Comparison of ENCODE assay signal across 8 mouse cellular contexts in the genomic region with DNA sequence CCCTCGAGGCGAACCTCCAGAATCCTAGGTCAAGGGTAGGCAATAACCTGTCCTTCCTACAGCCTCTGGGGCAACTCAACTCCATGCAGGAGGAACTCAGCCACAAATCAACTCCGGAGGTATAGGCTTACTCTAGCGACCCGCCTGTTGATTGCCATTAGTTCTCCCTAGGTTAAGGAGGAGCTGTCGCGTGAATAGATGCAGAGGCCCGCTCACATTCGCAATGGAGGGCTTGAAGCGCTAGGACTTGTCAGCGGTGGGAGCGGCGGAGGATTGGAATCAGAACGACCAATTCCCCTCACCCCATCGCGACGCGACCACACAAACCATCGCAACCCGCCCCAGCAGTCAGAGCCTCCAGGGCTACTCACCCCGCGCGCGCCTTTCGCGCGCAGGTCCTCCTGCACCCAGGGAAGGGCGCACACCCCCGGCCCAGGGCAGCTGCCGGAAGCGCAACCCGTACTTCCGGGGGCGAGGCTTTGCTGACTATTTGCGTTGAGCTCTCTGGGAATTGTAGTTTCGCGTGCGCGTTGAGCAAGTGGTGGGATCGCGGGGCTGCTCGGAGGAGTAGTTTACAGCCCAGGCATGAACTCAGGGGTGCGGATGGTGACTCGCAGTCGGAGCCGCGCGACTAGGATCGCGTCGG. TPM values are rescaled to one million over a fixed set of nuclear protein-coding genes. Genes with fewer than 3 reads are reported as not detected.
DNase-seq lines count a peak whose midpoint lies in the region; ATAC-seq lines count a peak whose summit lies in the region.

A gene (minus strand): TSS at position 464 of the 646 bp plus-strand sequence.
A gene (plus strand): TSS at position 514 of the 646 bp plus-strand sequence.

- H3K9me3 ChIP-seq in intestine, embryonic 14.5 days (ENCODE audit: control insufficient read depth, low read length): no peaks in the 10 kb centered on the region

- peak within 1 kb of the TSS; percentile 88 for H3K27ac ChIP-seq in intestine, embryonic 14.5 days (ENCODE audit: low read depth)

- peaks cover 15% of the 10 kb centered on the region for H3K4me1 ChIP-seq in intestine, embryonic 14.5 days (replicated peaks; ENCODE audit: control insufficient read depth, insufficient read depth, low read length)

- H3K27me3 ChIP-seq in intestine, embryonic 14.5 days (replicated peaks; ENCODE audit: control insufficient read depth, insufficient read depth, low read length): no peaks in the 10 kb centered on the region

- peak within 1 kb of the TSS; percentile 60 for H3K4me3 ChIP-seq in intestine, embryonic 14.5 days (ENCODE audit: low read depth, low read length)

- DNase-seq in adrenal gland, adult 8-10 months: peak; percentile 77
- peak; percentile 83 for DNase-seq in embryo, embryonic 11.5 days (ENCODE audit: low read depth, low spot score)
- DNase-seq in gastrocnemius, postnatal 36 days: peak; percentile 73 to 77
- DNase-seq in intestine, embryonic 14.5 days (ENCODE audit: low spot score): peak; percentile 91
- DNase-seq in left cerebral cortex, postnatal 14 days (ENCODE audit: low spot score in 2 of 2): peak; percentile 75 to 83
- DNase-seq in right cerebral cortex, postnatal 25 days: peak; percentile 87
- DNase-seq in urinary bladder, postnatal 36 days (ENCODE audit: low spot score in 2 of 2): peak; percentile 78 to 80

- WGBS in intestine, embryonic 14.5 days: 2% methylated on average over 51 of the region's 51 CpGs

- H3K36me3 ChIP-seq in intestine, embryonic 14.5 days (ENCODE audit: control insufficient read depth, insufficient read depth, low read length): peaks cover 34% of the 10 kb centered on the region

- peak within 1 kb of the TSS; percentile 84 for H3K4me2 ChIP-seq in intestine, embryonic 14.5 days (ENCODE audit: low read length)

- intact Hi-C loops in gastrocnemius, postnatal 36 days (cut with DNase I): no loop called here
- intact Hi-C loops in left cerebral cortex, postnatal 14 days (cut with DNase I): loop anchor here (5.0 kb wide), 1 partner anchor 35 kb away; a partner anchor contains a TSS

- H3K9ac ChIP-seq in intestine, embryonic 14.5 days (ENCODE audit: low read length): peak within 1 kb of the TSS; percentile 77

- ATAC-seq in intestine, embryonic 14.5 days (replicated peaks; ENCODE audit: low FRiP score, low TSS enrichment, low read depth): peak; percentile 89
- peak; percentile 71 for ATAC-seq in megakaryocyte-erythroid progenitor cell, adult 5-6 weeks (replicated peaks; ENCODE audit: low FRiP score, low TSS enrichment, poor library complexity, severe bottlenecking)

RNA-seq across cellular contexts. Expression of the first gene that starts in this region (rescaled TPM):
- total RNA-seq in adrenal gland, adult 8-10 months (2022): 100 to 1,000 TPM in 3 of 4 experiments, 10 to 100 TPM in 1; 79.2 to 135 (median 111) TPM
- 10 to 100 TPM; 74.9 to 76.8 TPM for total RNA-seq in gastrocnemius, postnatal 36 days (2021)
- polyA plus RNA-seq in intestine, embryonic 14.5 days (2014; fragmentation: Nextera tagmentation; extraction: Ambion mirVana): 55.8 and 59.3 TPM in 2 replicates
- 100 to 1,000 TPM; 122 to 130 TPM for total RNA-seq in left cerebral cortex, postnatal 14 days (2021)
- total RNA-seq in megakaryocyte-erythroid progenitor cell, adult 5-6 weeks (2014; fragmentation: Nextera tagmentation): 70.8 and 101 TPM in 2 replicates
- total RNA-seq in megakaryocyte-erythroid progenitor cell, adult 5-6 weeks (2017): 39.0 and 44.3 TPM in 2 replicates

RNA-seq across cellular contexts. Expression of the second gene that starts in this region (rescaled TPM):
- total RNA-seq in adrenal gland, adult 8-10 months (2022): 10 to 100 TPM in 3 of 4 experiments, 1 to 10 TPM in 1; 9.0 to 17.3 (median 12.1) TPM
- 1 to 10 TPM; 2.3 TPM for total RNA-seq in gastrocnemius, postnatal 36 days (2021)
- polyA plus RNA-seq in intestine, embryonic 14.5 days (2014; fragmentation: Nextera tagmentation; extraction: Ambion mirVana): 18.6 and 22.9 TPM in 2 replicates
- 1 to 10 TPM; 4.4 to 5.0 TPM for total RNA-seq in left cerebral cortex, postnatal 14 days (2021)
- total RNA-seq in megakaryocyte-erythroid progenitor cell, adult 5-6 weeks (2014; fragmentation: Nextera tagmentation): 7.8 and 14.1 TPM in 2 replicates
- 4.6 and 12.9 TPM in 2 replicates for total RNA-seq in megakaryocyte-erythroid progenitor cell, adult 5-6 weeks (2017)

Comparison
In these comparisons a context has a peak if more than half of its experiments do, and no peak if none do; other contexts are left out.
1. Peak in every context shown above with its lines: DNase-seq, ATAC-seq, H3K4me3 ChIP-seq and H3K27ac ChIP-seq.